Mouse (Mus musculus): ENCODE measurements around the gene Parn. TPM values are rescaled to one million over a fixed set of nuclear protein-coding genes. Genes with fewer than 3 reads are reported as not detected.
"Not testable (repeated sequence)": the region's sequence is repeated elsewhere in the genome, so short reads cannot be mapped to it uniquely, and the experiment has no call there.

Parn gene
- polyA plus RNA-seq, 1 experiment from 2014 or later, result 29.2 TPM

GRCm38 (mm10) chr16:13640064-13640463 lies 27.9 kb downstream of the Parn start:
- Histone ChIP-seq H3K9me3 (replicated peaks; ENCODE audit: control insufficient read depth, low read length) (no peaks in the 10 kb centered on the region), H3K4me1 (ENCODE audit: control insufficient read depth, insufficient read depth, low read length) (no peaks in the 10 kb centered on the region), H3K27ac (ENCODE audit: low read length) (no peak overlapping the region), H3K4me2 (ENCODE audit: low read depth, low read length) (no peak overlapping the region), H3K36me3 (ENCODE audit: control insufficient read depth, insufficient read depth) (peaks cover 12% of the 10 kb centered on the region), H3K27me3 (ENCODE audit: control insufficient read depth, insufficient read depth, low read length) (no peaks in the 10 kb centered on the region), H3K9ac (ENCODE audit: low read length) (no peak overlapping the region), H3K4me3 (ENCODE audit: low read length) (no peak overlapping the region)
- ATAC-seq (replicated peaks; ENCODE audit: extremely low read depth, insufficient read depth, low FRiP score), result no peak
- 73% methylated on average over 7 of the region's 7 CpGs for WGBS

GRCm38 (mm10) chr16:13639508-13639907 lies 28.5 kb downstream of the Parn start:
- Histone ChIP-seq H3K4me3 (ENCODE audit: low read length) (no peak overlapping the region), H3K27ac (ENCODE audit: low read length) (no peak overlapping the region), H3K4me2 (ENCODE audit: low read depth, low read length) (no peak overlapping the region), H3K27me3 (ENCODE audit: control insufficient read depth, insufficient read depth, low read length) (no peaks in the 10 kb centered on the region), H3K9me3 (replicated peaks; ENCODE audit: control insufficient read depth, low read length) (no peaks in the 10 kb centered on the region), H3K36me3 (ENCODE audit: control insufficient read depth, insufficient read depth) (peaks cover 12% of the 10 kb centered on the region), H3K9ac (ENCODE audit: low read length) (no peak overlapping the region), H3K4me1 (ENCODE audit: control insufficient read depth, insufficient read depth, low read length) (no peaks in the 10 kb centered on the region)
- 75% methylated on average over 5 of the region's 5 CpGs for WGBS
- ATAC-seq (replicated peaks; ENCODE audit: extremely low read depth, insufficient read depth, low FRiP score), result no peak

- H3K4me1 ChIP-seq (ENCODE audit: control insufficient read depth, insufficient read depth, low read length); H3K4me3 ChIP-seq (ENCODE audit: low read length); H3K9me3 ChIP-seq (replicated peaks; ENCODE audit: control insufficient read depth, low read length); H3K4me2 ChIP-seq (ENCODE audit: low read depth, low read length); H3K27me3 ChIP-seq (ENCODE audit: control insufficient read depth, insufficient read depth, low read length); H3K27ac ChIP-seq (ENCODE audit: low read length); H3K9ac ChIP-seq (ENCODE audit: low read length); ATAC-seq (replicated peaks; ENCODE audit: extremely low read depth, insufficient read depth, low FRiP score): not testable (repeated sequence)
- H3K36me3 ChIP-seq (ENCODE audit: control insufficient read depth, insufficient read depth), result peaks cover 20% of the 10 kb centered on the region
- 59% methylated on average over 2 of the region's 2 CpGs for WGBS
These were observed 29.8 kb downstream of the Parn start for GRCm38 (mm10) chr16:13638198-13638597.

GRCm38 (mm10) chr16:13628345-13628744 lies 39.6 kb downstream of the Parn start:
- H3K4me2 ChIP-seq (ENCODE audit: low read depth, low read length), result no peak overlapping the region
- H3K36me3 ChIP-seq (ENCODE audit: control insufficient read depth, insufficient read depth), result peaks cover 66% of the 10 kb centered on the region
- 51% methylated on average over 5 of the region's 5 CpGs for WGBS
- peaks cover 4% of the 10 kb centered on the region; the same call in 1 of the 2 replicates for H3K9me3 ChIP-seq (replicated peaks; ENCODE audit: control insufficient read depth, low read length)
- ATAC-seq (replicated peaks; ENCODE audit: extremely low read depth, insufficient read depth, low FRiP score), result no peak
- H3K27ac ChIP-seq (ENCODE audit: low read length), result no peak overlapping the region
- no peak overlapping the region for H3K9ac ChIP-seq (ENCODE audit: low read length)
- no peaks in the 10 kb centered on the region for H3K4me1 ChIP-seq (ENCODE audit: control insufficient read depth, insufficient read depth, low read length)
- H3K4me3 ChIP-seq (ENCODE audit: low read length), result no peak overlapping the region
- H3K27me3 ChIP-seq (ENCODE audit: control insufficient read depth, insufficient read depth, low read length), result no peaks in the 10 kb centered on the region

- peaks cover 37% of the 10 kb centered on the region for H3K36me3 ChIP-seq (ENCODE audit: control insufficient read depth, insufficient read depth)
- no peaks in the 10 kb centered on the region for H3K4me1 ChIP-seq (ENCODE audit: control insufficient read depth, insufficient read depth, low read length)
- H3K27me3 ChIP-seq (ENCODE audit: control insufficient read depth, insufficient read depth, low read length), result no peaks in the 10 kb centered on the region
- no peak overlapping the region for H3K27ac ChIP-seq (ENCODE audit: low read length)
- ATAC-seq (replicated peaks; ENCODE audit: extremely low read depth, insufficient read depth, low FRiP score), result no peak
- no peaks in the 10 kb centered on the region for H3K9me3 ChIP-seq (replicated peaks; ENCODE audit: control insufficient read depth, low read length)
- no peak overlapping the region for H3K4me3 ChIP-seq (ENCODE audit: low read length)
- H3K9ac ChIP-seq (ENCODE audit: low read length), result no peak overlapping the region
- 79% methylated on average over 3 of the region's 3 CpGs for WGBS
- H3K4me2 ChIP-seq (ENCODE audit: low read depth, low read length), result no peak overlapping the region
These were observed 46.0 kb downstream of the Parn start for GRCm38 (mm10) chr16:13621745-13622507.

GRCm38 (mm10) chr16:13620194-13620593 lies 47.8 kb downstream of the Parn start:
- H3K36me3 ChIP-seq (ENCODE audit: control insufficient read depth, insufficient read depth), result peaks cover 25% of the 10 kb centered on the region
- no peaks in the 10 kb centered on the region for H3K4me1 ChIP-seq (ENCODE audit: control insufficient read depth, insufficient read depth, low read length)
- H3K9me3 ChIP-seq (replicated peaks; ENCODE audit: control insufficient read depth, low read length), result no peaks in the 10 kb centered on the region
- WGBS, result 93% methylated on average over 3 of the region's 3 CpGs
- no peak overlapping the region for H3K4me3 ChIP-seq (ENCODE audit: low read length)
- no peak overlapping the region for H3K27ac ChIP-seq (ENCODE audit: low read length)
- no peaks in the 10 kb centered on the region for H3K27me3 ChIP-seq (ENCODE audit: control insufficient read depth, insufficient read depth, low read length)
- no peak for ATAC-seq (replicated peaks; ENCODE audit: extremely low read depth, insufficient read depth, low FRiP score)
- H3K9ac ChIP-seq (ENCODE audit: low read length), result no peak overlapping the region
- H3K4me2 ChIP-seq (ENCODE audit: low read depth, low read length), result no peak overlapping the region

GRCm38 (mm10) chr16:13615276-13615675 lies 52.7 kb downstream of the Parn start:
- H3K27me3 ChIP-seq (ENCODE audit: control insufficient read depth, insufficient read depth, low read length), result no peaks in the 10 kb centered on the region
- peaks cover 7% of the 10 kb centered on the region for H3K36me3 ChIP-seq (ENCODE audit: control insufficient read depth, insufficient read depth)
- WGBS, result 63% methylated on average over 5 of the region's 5 CpGs
- H3K4me3 ChIP-seq (ENCODE audit: low read length), result no peak overlapping the region
- no peak overlapping the region for H3K4me2 ChIP-seq (ENCODE audit: low read depth, low read length)
- peaks cover 7% of the 10 kb centered on the region for H3K4me1 ChIP-seq (ENCODE audit: control insufficient read depth, insufficient read depth, low read length)
- no peak overlapping the region for H3K27ac ChIP-seq (ENCODE audit: low read length)
- no peak for ATAC-seq (replicated peaks; ENCODE audit: extremely low read depth, insufficient read depth, low FRiP score)
- no peaks in the 10 kb centered on the region for H3K9me3 ChIP-seq (replicated peaks; ENCODE audit: control insufficient read depth, low read length)
- no peak overlapping the region for H3K9ac ChIP-seq (ENCODE audit: low read length)

- Histone ChIP-seq H3K9me3 (replicated peaks; ENCODE audit: control insufficient read depth, low read length) (no peaks in the 10 kb centered on the region), H3K4me2 (ENCODE audit: low read depth, low read length) (no peak overlapping the region), H3K4me3 (ENCODE audit: low read length) (no peak overlapping the region), H3K4me1 (ENCODE audit: control insufficient read depth, insufficient read depth, low read length) (peaks cover 7% of the 10 kb centered on the region), H3K27ac (ENCODE audit: low read length) (no peak overlapping the region), H3K36me3 (ENCODE audit: control insufficient read depth, insufficient read depth) (peaks cover 4% of the 10 kb centered on the region), H3K9ac (ENCODE audit: low read length) (no peak overlapping the region), H3K27me3 (ENCODE audit: control insufficient read depth, insufficient read depth, low read length) (no peaks in the 10 kb centered on the region)
- 83% methylated on average over 5 of the region's 5 CpGs for WGBS
- no peak for ATAC-seq (replicated peaks; ENCODE audit: extremely low read depth, insufficient read depth, low FRiP score)
These were observed 55.4 kb downstream of the Parn start for GRCm38 (mm10) chr16:13612571-13612970.

GRCm38 (mm10) chr16:13612058-13612457 lies 55.9 kb downstream of the Parn start:
- H3K27me3 ChIP-seq (ENCODE audit: control insufficient read depth, insufficient read depth, low read length), result no peaks in the 10 kb centered on the region
- no peak; the same call in 1 of the 2 replicates for ATAC-seq (replicated peaks; ENCODE audit: extremely low read depth, insufficient read depth, low FRiP score)
- H3K36me3 ChIP-seq (ENCODE audit: control insufficient read depth, insufficient read depth), result peaks cover 4% of the 10 kb centered on the region
- 74% methylated on average over 6 of the region's 6 CpGs for WGBS
- no peak overlapping the region for H3K9ac ChIP-seq (ENCODE audit: low read length)
- H3K4me3 ChIP-seq (ENCODE audit: low read length), result no peak overlapping the region
- H3K4me2 ChIP-seq (ENCODE audit: low read depth, low read length), result no peak overlapping the region
- H3K27ac ChIP-seq (ENCODE audit: low read length), result no peak overlapping the region
- no peaks in the 10 kb centered on the region for H3K9me3 ChIP-seq (replicated peaks; ENCODE audit: control insufficient read depth, low read length)
- peaks cover 7% of the 10 kb centered on the region for H3K4me1 ChIP-seq (ENCODE audit: control insufficient read depth, insufficient read depth, low read length)
